Mouse (Mus musculus): ENCODE results near the gene Hist1h2ah. TPM values are rescaled to one million over a fixed set of nuclear protein-coding genes. Genes with fewer than 3 reads are reported as not detected.

Gene Hist1h2ah
- total RNA-seq, 4 experiments from 2014 or later: 1.7 to 11.1 (median 9.1) TPM

DNA sequence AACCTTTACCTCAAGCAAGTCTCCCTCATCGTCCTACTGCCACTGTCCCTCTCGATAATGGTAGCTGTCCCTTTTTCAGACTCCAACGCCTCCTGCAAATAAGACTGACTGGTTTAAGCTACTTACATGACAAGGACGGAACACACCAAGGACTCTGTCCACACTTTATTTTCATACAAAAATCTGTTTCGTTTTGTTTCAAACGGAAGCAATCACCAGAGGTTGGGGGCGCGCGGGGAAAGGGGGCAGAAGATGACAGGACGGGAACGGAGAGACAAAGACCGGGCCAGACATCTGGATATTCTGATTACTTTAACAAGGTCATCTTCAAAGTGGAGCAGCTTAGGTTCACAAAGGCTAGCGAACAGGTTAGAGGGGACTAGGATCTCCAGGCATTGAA is 21.7 kb downstream of the Hist1h2ah start:
- no peak for DNase-seq (ENCODE audit: low spot score)

DNA sequence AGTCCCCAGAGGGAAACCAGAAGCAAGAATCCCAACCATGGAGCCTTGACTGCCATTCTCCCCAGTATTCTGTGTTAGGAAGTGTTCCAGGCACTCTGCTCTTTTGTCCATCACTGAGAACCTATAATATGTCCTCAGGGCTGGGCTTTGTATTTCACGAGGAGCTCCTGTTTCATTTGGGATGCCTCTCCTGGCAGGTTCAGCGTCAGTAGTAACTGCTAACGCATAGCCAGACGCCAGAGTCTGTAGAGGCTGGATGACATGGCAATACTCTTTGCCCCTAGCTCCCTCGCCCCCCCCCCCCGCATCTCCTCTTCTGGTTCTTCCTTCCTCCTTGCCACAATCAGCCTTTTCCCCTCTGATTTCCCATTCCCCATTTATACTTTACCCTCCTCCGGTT is 25.7 kb downstream of the Hist1h2ah start, which contains the start of gene Prss16:
TSS of gene Prss16 (minus strand) at position 101 of the 400 bp plus-strand sequence.
- no peak for DNase-seq (ENCODE audit: low spot score)

DNA sequence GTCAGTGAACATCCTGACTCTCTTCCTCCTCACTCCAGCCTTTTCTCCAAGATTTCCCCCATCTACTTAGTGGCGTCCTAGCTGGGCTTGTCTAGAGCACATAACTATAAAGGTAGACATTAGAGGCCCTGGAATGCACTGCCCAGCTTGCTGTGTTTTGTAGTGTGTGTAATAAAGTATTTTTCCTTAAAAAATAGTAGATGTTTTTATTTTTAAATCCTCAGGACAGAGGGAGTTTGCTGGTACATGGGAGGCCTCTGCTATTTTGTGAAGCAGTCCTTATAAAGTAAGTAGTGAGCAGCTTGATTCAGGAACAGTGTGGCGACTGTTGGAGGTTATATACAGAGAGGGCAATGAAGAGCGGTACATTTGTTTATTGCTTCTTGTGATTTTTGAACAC is 26.7 kb downstream of the Hist1h2ah start:
- no peak for DNase-seq (ENCODE audit: low spot score)

GRCm38 (mm10) chr13:22007872-22008271 is 27.5 kb downstream of the Hist1h2ah start:
- no peak for DNase-seq (ENCODE audit: low spot score)

- DNase-seq (ENCODE audit: low spot score): no peak
These were observed 28.3 kb downstream of the Hist1h2ah start for GRCm38 (mm10) chr13:22007121-22007510.

GRCm38 (mm10) chr13:22006334-22007120 is 28.8 kb downstream of the Hist1h2ah start:
- no peak for DNase-seq (ENCODE audit: low spot score)

GRCm38 (mm10) chr13:22005605-22006333 is 29.6 kb downstream of the Hist1h2ah start:
- DNase-seq (ENCODE audit: low spot score): no peak

DNA sequence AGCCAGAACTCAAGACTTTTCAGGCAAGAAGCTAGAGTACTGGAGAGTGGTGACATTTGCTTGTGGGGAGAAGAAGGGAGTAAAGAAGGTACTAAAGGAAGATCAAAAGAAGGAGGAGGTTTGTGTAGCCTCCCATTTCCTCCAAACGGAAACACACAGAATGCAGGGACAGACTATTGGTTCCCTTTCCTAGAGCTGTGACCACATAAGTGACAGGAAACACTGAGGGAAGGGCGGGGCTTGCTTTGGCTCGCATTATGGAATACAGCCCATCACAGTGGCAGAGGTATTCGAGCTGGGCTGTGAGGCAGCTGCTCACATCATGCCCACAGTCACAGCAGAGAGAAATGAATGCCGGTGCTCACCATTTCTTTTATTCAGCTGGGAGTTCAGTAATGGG is 33.5 kb downstream of the Hist1h2ah start:
- no peak for DNase-seq (ENCODE audit: low spot score)

- no peak for DNase-seq (ENCODE audit: low spot score)
These were observed 34.0 kb downstream of the Hist1h2ah start for GRCm38 (mm10) chr13:22001346-22001745.

DNA sequence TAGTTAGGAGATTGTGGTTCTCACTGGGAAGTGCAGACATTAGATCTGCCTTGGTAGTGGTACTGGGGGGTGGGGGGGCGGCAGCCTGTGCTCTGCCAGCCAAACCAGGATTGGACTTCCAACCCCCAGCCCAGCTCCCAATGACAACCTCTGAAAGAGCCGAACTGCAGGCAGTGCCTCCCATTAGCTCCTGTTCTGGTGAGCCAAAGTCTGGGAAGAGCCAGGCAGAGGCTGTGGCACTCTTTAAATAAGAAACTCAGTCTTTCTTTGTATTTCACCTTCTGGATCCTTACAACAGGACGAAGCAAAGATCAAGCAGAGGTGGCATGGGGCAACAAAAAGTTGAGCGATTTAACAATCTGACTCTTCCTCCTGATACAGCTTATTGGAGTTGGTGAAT is 36.2 kb downstream of the Hist1h2ah start:
- no peak for DNase-seq (ENCODE audit: low spot score)

GRCm38 (mm10) chr13:21998412-21998811 is 37.0 kb downstream of the Hist1h2ah start:
- no peak for DNase-seq (ENCODE audit: low spot score)

- no peak for DNase-seq (ENCODE audit: low spot score)
These were observed 37.5 kb downstream of the Hist1h2ah start for GRCm38 (mm10) chr13:21997821-21998220.

DNA sequence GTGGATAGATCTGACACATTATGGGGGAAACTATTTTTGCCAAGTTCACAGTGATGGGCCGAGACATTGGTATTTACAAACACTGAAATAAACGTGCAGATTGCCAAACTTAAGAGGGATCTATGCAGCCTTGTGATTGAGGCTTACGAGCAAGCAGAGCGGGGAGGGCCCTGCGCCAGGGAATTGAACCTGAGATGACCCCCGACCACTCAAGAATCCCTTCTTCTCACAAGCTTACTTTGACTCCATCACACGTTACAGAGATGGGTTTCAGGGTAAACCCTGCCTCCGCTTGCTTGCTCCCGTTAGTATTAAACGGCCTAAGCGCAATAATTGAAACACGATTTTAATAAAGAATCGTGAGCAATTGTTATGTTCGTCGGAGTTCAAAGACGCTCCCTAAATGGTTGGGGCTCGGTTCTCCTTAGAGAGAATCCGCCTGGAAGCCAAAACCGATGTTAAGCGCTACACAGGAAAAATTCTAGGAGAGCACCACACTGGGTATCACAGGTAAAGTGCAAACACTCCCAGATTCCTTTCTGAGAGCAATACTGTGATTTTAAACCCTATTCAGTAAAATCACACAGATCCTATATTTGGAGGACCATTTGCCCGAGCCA is 38.1 kb downstream of the Hist1h2ah start:
- DNase-seq (ENCODE audit: low spot score): no peak

GRCm38 (mm10) chr13:21996840-21997185 is 38.6 kb downstream of the Hist1h2ah start:
- DNase-seq (ENCODE audit: low spot score): no peak

DNA sequence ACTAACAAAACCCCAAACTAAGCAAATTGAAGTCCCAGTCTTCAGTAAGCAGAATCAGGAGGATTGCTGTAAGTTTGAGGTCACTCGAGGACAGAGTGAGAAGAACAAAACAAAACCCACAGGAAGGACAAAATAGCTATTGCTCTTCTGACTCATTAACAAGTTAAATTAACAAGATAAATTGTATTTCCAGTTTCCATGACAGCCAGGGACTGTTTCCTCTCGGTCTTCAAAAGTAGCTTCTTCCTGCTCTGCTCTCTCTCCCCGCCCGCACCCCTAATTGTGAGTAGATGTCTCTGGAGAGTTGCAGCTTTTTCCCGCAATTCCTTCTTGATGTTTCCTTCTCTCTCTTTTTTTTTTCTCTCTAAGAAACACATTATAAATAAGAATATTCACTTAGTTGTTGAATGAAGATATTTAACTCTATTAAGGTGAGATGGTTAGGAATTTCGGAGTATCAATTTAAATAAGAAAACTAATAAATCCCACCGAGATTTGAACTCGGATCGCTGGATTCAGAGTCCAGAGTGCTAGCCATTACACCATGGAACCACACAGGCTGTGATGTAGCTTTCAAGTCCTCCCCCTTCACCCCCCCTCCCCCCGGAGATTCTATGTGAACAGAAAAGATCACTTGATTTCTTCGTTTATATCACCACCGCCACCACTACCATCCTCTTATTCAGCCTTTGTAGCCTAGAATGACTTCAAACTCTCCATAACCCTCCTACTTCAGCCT is 39.1 kb downstream of the Hist1h2ah start:
- DNase-seq (ENCODE audit: low spot score): no peak

DNA sequence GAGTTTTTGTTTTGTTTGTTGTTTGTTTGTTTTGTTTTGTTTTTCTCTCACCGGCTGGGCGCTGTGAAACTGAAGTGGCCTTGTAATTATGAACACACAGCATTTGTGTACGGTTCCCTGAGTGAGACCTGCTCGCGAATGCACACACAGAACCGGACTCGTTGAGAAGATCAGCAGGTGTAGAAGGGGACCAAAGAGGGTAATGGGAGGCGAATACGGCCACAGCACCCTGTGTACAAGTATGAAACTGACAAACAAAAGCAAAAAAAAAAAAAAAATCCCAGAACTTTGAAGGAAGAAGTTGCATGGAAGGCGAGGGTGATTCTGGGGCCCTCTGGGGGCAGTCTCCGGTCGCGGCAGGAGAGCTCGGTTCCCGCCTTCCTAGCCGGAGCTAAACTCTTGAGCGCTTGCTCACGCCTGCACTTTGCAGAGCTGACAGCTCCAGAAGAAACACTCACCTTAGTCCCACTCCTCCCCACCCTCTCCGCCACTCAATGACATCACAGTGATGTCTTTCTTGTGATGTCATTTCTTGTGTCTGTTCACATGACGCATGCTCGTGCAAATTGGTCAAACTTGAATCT is 39.9 kb downstream of the Hist1h2ah start:
- no peak for DNase-seq (ENCODE audit: low spot score)

- DNase-seq (ENCODE audit: low spot score): no peak
These were observed 40.5 kb downstream of the Hist1h2ah start for GRCm38 (mm10) chr13:21994896-21995295.

DNA sequence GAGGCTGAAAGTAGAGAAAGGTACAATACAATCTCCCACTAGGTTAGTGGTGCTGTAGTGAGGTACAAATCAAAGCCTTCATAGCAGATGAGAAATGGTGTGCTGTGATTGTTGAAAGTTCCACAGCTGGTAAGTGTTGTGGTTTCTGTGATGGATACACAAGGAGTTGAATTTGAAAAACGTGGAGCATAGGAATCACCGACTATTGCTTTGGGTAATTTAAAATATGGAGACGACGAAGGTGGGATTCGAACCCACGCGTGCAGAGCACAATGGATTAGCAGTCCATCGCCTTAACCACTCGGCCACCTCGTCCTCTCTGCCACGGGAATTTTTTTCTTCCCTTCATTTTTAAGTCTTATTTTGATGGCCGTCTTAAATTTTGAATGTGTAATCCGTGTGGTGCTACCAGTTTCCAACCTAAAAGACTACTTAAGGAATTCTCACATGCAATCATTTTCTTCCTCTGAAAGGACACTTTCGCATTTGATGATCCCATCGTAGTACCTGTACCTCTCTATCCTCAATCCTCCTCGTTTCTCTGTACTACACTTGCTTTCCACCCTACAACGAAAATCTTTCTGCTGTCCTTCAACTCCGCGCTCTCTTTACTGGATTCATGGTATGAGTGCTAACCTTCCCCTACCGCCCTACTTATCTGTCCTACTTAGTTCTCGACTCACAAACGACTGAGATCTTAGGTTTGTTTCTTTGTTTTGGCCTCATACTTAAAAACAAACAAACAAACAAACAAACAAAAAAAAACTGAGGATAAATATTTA is 41.2 kb downstream of the Hist1h2ah start:
- peak; percentile 44 for DNase-seq (ENCODE audit: low spot score)

GRCm38 (mm10) chr13:21992550-21992949 is 42.8 kb downstream of the Hist1h2ah start:
- no peak for DNase-seq (ENCODE audit: low spot score)

Data from heart, adult 8-10 months (tissue).